ENCODE assay signal across 24 mouse cellular contexts in the genomic region with DNA sequence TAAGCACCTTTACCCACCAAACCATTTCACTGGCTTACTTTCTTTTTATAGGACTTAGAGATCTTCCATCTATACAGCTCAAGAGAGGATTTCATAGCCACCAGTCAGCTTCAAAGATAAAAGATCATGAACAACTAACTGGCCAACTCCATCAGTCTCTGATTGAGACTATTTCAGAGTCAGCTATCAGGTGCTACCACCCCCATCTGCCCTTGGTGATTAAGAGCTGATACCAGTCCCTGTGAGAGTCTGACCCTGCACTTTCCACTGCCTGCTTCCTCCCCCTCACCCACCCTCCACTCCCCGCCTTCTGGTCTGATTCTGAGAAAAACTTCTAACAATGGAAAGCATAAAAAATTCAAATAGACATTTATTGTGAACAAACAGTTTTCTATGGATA. TPM values are rescaled to one million over a fixed set of nuclear protein-coding genes. Genes with fewer than 3 reads are reported as not detected.
DNase-seq lines count a peak whose midpoint lies in the region; ATAC-seq lines count a peak whose summit lies in the region.
"Had no signal": no experiment of that assay in that cellular context is flagged by ENCODE, and none has a peak within 500 bp of the region (broad histone marks: within the 10 kb centered on the region; RNA-seq: fewer than 3 reads in every experiment).

No protein-coding gene starts in this region.

- H3K4me3 ChIP-seq in liver, embryonic 15.5 days (replicated peaks): no peak overlapping the region
- H3K4me3 ChIP-seq: erythroblast, embryonic 14.5 days; intestine, embryonic 15.5 days; limb, embryonic 13.5 days; lung, embryonic 15.5 days; myocyte had no signal

- no peaks in the 10 kb centered on the region for H3K9me3 ChIP-seq in liver, embryonic 15.5 days (replicated peaks)
- H3K9me3 ChIP-seq: intestine, embryonic 15.5 days; limb, embryonic 13.5 days; lung, embryonic 15.5 days had no signal

- WGBS in liver, embryonic 15.5 days (ENCODE audit: insufficient replicate concordance): 9% methylated on average over 1 of the region's 1 CpGs

- H3K9ac ChIP-seq in liver, embryonic 15.5 days: 0 out of 2 replicates have a peak overlapping the region, but pooled peaks have one; percentile 21
- H3K9ac ChIP-seq: hindbrain, embryonic 14.5 days; intestine, embryonic 15.5 days; limb, embryonic 13.5 days; lung, embryonic 15.5 days had no signal

- no peaks in the 10 kb centered on the region for H3K27me3 ChIP-seq in liver, embryonic 15.5 days
- H3K27me3 ChIP-seq: intestine, embryonic 15.5 days; limb, embryonic 13.5 days; lung, embryonic 15.5 days; Patski had no signal

- H3K27ac ChIP-seq in liver, embryonic 15.5 days (replicated peaks): peak overlapping the region; percentile 83
- H3K27ac ChIP-seq: hindbrain, embryonic 14.5 days; intestine, embryonic 15.5 days; limb, embryonic 13.5 days; lung, embryonic 15.5 days; macrophage had no signal

- H3K4me2 ChIP-seq in liver, embryonic 15.5 days: peak overlapping the region; percentile 31
- H3K4me2 ChIP-seq: hindbrain, embryonic 14.5 days; intestine, embryonic 15.5 days; limb, embryonic 13.5 days; lung, embryonic 15.5 days had no signal

- peak; percentile 78 for ATAC-seq in erythroid progenitor cell, adult 5-6 weeks (replicated peaks; ENCODE audit: low FRiP score, poor library complexity, severe bottlenecking)
- ATAC-seq in liver, embryonic 15.5 days (ENCODE audit: insufficient read depth): peak; percentile 98
- ATAC-seq: forebrain, embryonic 14.5 days; intestine, embryonic 15.5 days; Patski had no signal

- H3K4me1 ChIP-seq in liver, embryonic 15.5 days (replicated peaks): peaks cover 56% of the 10 kb centered on the region
- H3K4me1 ChIP-seq: intestine, embryonic 15.5 days; lung, embryonic 15.5 days had no signal

- 0 out of 2 replicates have a peak, but pooled peaks cover 4% of the 10 kb centered on the region for H3K36me3 ChIP-seq in liver, embryonic 15.5 days (replicated peaks)
- H3K36me3 ChIP-seq: intestine, embryonic 15.5 days; limb, embryonic 13.5 days; lung, embryonic 15.5 days had no signal

- peak; percentile 55 for DNase-seq in heart, adult 11 months
- DNase-seq in heart, postnatal 4 days: no peak
- DNase-seq in CD4-positive helper T cell, adult 2 months (ENCODE audit: low read depth, low spot score): peak; percentile 16
- DNase-seq in spleen, postnatal 14 days (ENCODE audit: low spot score in 2 of 2): no peak
- no peak for DNase-seq in lung, postnatal 10 days
- DNase-seq in thymus, postnatal 0 days (ENCODE audit: low spot score): no peak
- DNase-seq: adrenal gland, postnatal 36 days; cerebellum, adult 2 months; gastrocnemius, postnatal 14 days; kidney, adult 9 months; kidney, postnatal 4 days; midbrain, embryonic 14.5 days; thymus, adult 18-20 months had no signal

RNA-seq across cellular contexts. Expression of a gene that starts 8.1 kb away (rescaled TPM):
- under 1 TPM in 1 of 2 experiments, not detected in 1; 0.14 TPM for total RNA-seq in heart, postnatal 4 days (2021)
- 2.1 TPM in 1 of 2 replicates, not detected in the other for total RNA-seq in erythroid progenitor cell, adult 5-6 weeks (2015; ENCODE audit: low replicate concordance)
- total RNA-seq in erythroid progenitor cell, adult 5-6 weeks (2017; ENCODE audit: low replicate concordance): 0.15 TPM in 1 of 2 replicates, not detected in the other
- 7.5 and 8.9 TPM in 2 replicates for polyA plus RNA-seq in liver, embryonic 15.5 days (2015; fragmentation: Nextera tagmentation; extraction: Ambion mirVana)
- 0.56 and 0.76 TPM in 2 replicates for polyA plus RNA-seq in thymus, postnatal 0 days (2015; fragmentation: Nextera tagmentation; extraction: Ambion mirVana)
- total RNA-seq: gastrocnemius, postnatal 14 days had no signal
- polyA plus RNA-seq: erythroblast, embryonic 14.5 days; Patski had no signal

Comparison
In these comparisons a context has a peak if more than half of its experiments do, and no peak if none do; other contexts are left out.
1. DNase-seq: peak in heart, adult 11 months (single experiment) and CD4-positive helper T cell, adult 2 months (single experiment); none in heart, postnatal 4 days (single experiment), spleen, postnatal 14 days (0 of 2), lung, postnatal 10 days (single experiment) and thymus, postnatal 0 days (single experiment).